Mouse (Mus musculus) heart, postnatal 0 days (tissue): Measurements from ENCODE around the gene Tsnaxip1.

ENCODE experiments used
- CTCF ChIP-seq: IDR thresholded peaks from 2 replicates; pipeline ENCODE4 v1.5.1; 2016; ENCODE audit warnings: antibody characterized with exemption, control low read depth, low read depth
- EP300 ChIP-seq: IDR thresholded peaks from 2 replicates; pipeline ENCODE4 v1.6.1; 2016; ENCODE audit warnings: antibody characterized with exemption, low read depth

DNA sequence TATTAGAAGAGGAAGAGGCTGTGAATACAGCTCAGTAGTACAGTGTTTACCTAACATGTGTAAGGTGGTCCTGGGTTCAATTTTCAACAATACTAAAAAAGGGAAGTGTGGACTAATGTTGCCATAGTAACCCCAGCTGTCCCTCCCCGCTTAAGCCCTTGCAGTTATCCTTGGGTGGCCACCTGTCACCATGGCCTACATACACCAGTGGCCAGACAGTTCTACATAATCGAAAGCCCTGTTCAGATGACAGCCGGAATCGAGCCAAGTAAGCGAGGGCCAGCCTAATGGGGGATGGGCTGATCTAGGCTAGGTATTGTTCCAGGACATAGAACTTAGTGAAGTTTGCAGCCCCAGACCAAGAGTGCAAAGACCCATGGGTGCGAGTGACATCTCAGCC lies 9.5 kb downstream of the Tsnaxip1 start:
- no peak for TF ChIP-seq CTCF
- no peak for TF ChIP-seq EP300
